Mouse (Mus musculus): ENCODE measurements around the gene Cdcp2. TPM values are rescaled to one million over a fixed set of nuclear protein-coding genes. Genes with fewer than 3 reads are reported as not detected.
A peak's percentile ranks its signal among the peaks of the same experiment; 100 is the strongest.

The Cdcp2 gene
- polyA plus RNA-seq, 1 experiment from 2014 or later: 0.11 TPM

- no peak for DNase-seq (ENCODE audit: low spot score)
- Histone ChIP-seq H3K9me3 (ENCODE audit: control insufficient read depth, low read length) (no peaks in the 10 kb centered on the region), H3K27me3 (replicated peaks; ENCODE audit: control insufficient read depth, insufficient read depth, low read length) (no peaks in the 10 kb centered on the region), H3K4me2 (ENCODE audit: low read depth, low read length) (no peak overlapping the region), H3K4me3 (ENCODE audit: low read depth, low read length) (no peak overlapping the region), H3K36me3 (ENCODE audit: control insufficient read depth, insufficient read depth, low read length) (no peaks in the 10 kb centered on the region), H3K4me1 (ENCODE audit: control insufficient read depth, insufficient read depth, low read length) (peaks cover 5% of the 10 kb centered on the region; the same call in 1 of the 2 replicates), H3K27ac (replicated peaks; ENCODE audit: low read depth, low read length) (no peak overlapping the region), H3K9ac (ENCODE audit: low read depth, low read length) (no peak overlapping the region)
- ATAC-seq (ENCODE audit: low read depth): no peak
- 88% methylated on average over 6 of the region's 6 CpGs for WGBS
Measured at GRCm38 (mm10) chr4:107120676-107121075, 24.0 kb downstream of the Cdcp2 start.

- Histone ChIP-seq H3K27ac (replicated peaks; ENCODE audit: low read depth, low read length) (no peak overlapping the region), H3K4me1 (ENCODE audit: control insufficient read depth, insufficient read depth, low read length) (peaks cover 5% of the 10 kb centered on the region; the same call in 1 of the 2 replicates), H3K4me3 (ENCODE audit: low read depth, low read length) (no peak overlapping the region), H3K9me3 (ENCODE audit: control insufficient read depth, low read length) (no peaks in the 10 kb centered on the region), H3K9ac (ENCODE audit: low read depth, low read length) (no peak overlapping the region), H3K36me3 (ENCODE audit: control insufficient read depth, insufficient read depth, low read length) (no peaks in the 10 kb centered on the region), H3K4me2 (ENCODE audit: low read depth, low read length) (no peak overlapping the region), H3K27me3 (replicated peaks; ENCODE audit: control insufficient read depth, insufficient read depth, low read length) (no peaks in the 10 kb centered on the region)
- DNase-seq (ENCODE audit: low spot score) (peak; percentile 58), ATAC-seq (ENCODE audit: low read depth) (no peak)
- WGBS: 44% methylated on average over 12 of the region's 12 CpGs
Measured at GRCm38 (mm10) chr4:107121165-107121943, 24.7 kb downstream of the Cdcp2 start.

- DNase-seq (ENCODE audit: low spot score) (no peak), ATAC-seq (ENCODE audit: low read depth) (no peak)
- peaks cover 9% of the 10 kb centered on the region; the same call in 1 of the 2 replicates for H3K4me1 ChIP-seq (ENCODE audit: control insufficient read depth, insufficient read depth, low read length)
- H3K36me3 ChIP-seq (ENCODE audit: control insufficient read depth, insufficient read depth, low read length): no peaks in the 10 kb centered on the region
- no peaks in the 10 kb centered on the region for H3K9me3 ChIP-seq (ENCODE audit: control insufficient read depth, low read length)
- no peak overlapping the region for H3K4me3 ChIP-seq (ENCODE audit: low read depth, low read length)
- H3K27me3 ChIP-seq (replicated peaks; ENCODE audit: control insufficient read depth, insufficient read depth, low read length): no peaks in the 10 kb centered on the region; the same call in 1 of the 2 replicates
- no peak overlapping the region for H3K9ac ChIP-seq (ENCODE audit: low read depth, low read length)
- H3K4me2 ChIP-seq (ENCODE audit: low read depth, low read length): no peak overlapping the region
- 51% methylated on average over 7 of the region's 7 CpGs for WGBS
- no peak overlapping the region for H3K27ac ChIP-seq (replicated peaks; ENCODE audit: low read depth, low read length)
Measured at GRCm38 (mm10) chr4:107124376-107124775, 27.7 kb downstream of the Cdcp2 start.

- H3K27ac ChIP-seq (replicated peaks; ENCODE audit: low read depth, low read length): no peak overlapping the region
- H3K27me3 ChIP-seq (replicated peaks; ENCODE audit: control insufficient read depth, insufficient read depth, low read length): no peaks in the 10 kb centered on the region; the same call in 1 of the 2 replicates
- no peaks in the 10 kb centered on the region for H3K9me3 ChIP-seq (ENCODE audit: control insufficient read depth, low read length)
- 55% methylated on average over 5 of the region's 5 CpGs for WGBS
- H3K4me3 ChIP-seq (ENCODE audit: low read depth, low read length): no peak overlapping the region
- no peak overlapping the region for H3K4me2 ChIP-seq (ENCODE audit: low read depth, low read length)
- ATAC-seq (ENCODE audit: low read depth) (no peak), DNase-seq (ENCODE audit: low spot score) (no peak)
- H3K9ac ChIP-seq (ENCODE audit: low read depth, low read length): no peak overlapping the region
- H3K4me1 ChIP-seq (ENCODE audit: control insufficient read depth, insufficient read depth, low read length): peaks cover 9% of the 10 kb centered on the region; the same call in 1 of the 2 replicates
- H3K36me3 ChIP-seq (ENCODE audit: control insufficient read depth, insufficient read depth, low read length): no peaks in the 10 kb centered on the region
Measured at GRCm38 (mm10) chr4:107125101-107125500, 28.4 kb downstream of the Cdcp2 start.

GRCm38 (mm10) chr4:107126389-107126788 is 29.7 kb downstream of the Cdcp2 start:
- Histone ChIP-seq H3K27ac (replicated peaks; ENCODE audit: low read depth, low read length) (no peak overlapping the region), H3K9me3 (ENCODE audit: control insufficient read depth, low read length) (no peaks in the 10 kb centered on the region), H3K4me1 (ENCODE audit: control insufficient read depth, insufficient read depth, low read length) (peaks cover 13% of the 10 kb centered on the region; the same call in 1 of the 2 replicates), H3K4me2 (ENCODE audit: low read depth, low read length) (no peak overlapping the region), H3K27me3 (replicated peaks; ENCODE audit: control insufficient read depth, insufficient read depth, low read length) (no peaks in the 10 kb centered on the region; the same call in 1 of the 2 replicates), H3K36me3 (ENCODE audit: control insufficient read depth, insufficient read depth, low read length) (no peaks in the 10 kb centered on the region), H3K4me3 (ENCODE audit: low read depth, low read length) (no peak overlapping the region), H3K9ac (ENCODE audit: low read depth, low read length) (no peak overlapping the region)
- DNase-seq (ENCODE audit: low spot score) (no peak), ATAC-seq (ENCODE audit: low read depth) (no peak)
- WGBS: 42% methylated on average over 10 of the region's 10 CpGs

- no peak overlapping the region for H3K4me3 ChIP-seq (ENCODE audit: low read depth, low read length)
- no peaks in the 10 kb centered on the region for H3K36me3 ChIP-seq (ENCODE audit: control insufficient read depth, insufficient read depth, low read length)
- H3K9me3 ChIP-seq (ENCODE audit: control insufficient read depth, low read length): no peaks in the 10 kb centered on the region
- DNase-seq (ENCODE audit: low spot score) (peak; percentile 57), ATAC-seq (ENCODE audit: low read depth) (no peak; the same call in 1 of the 2 replicates)
- H3K4me1 ChIP-seq (ENCODE audit: control insufficient read depth, insufficient read depth, low read length): 0 out of 2 replicates have a peak, but pooled peaks cover 11% of the 10 kb centered on the region
- H3K27me3 ChIP-seq (replicated peaks; ENCODE audit: control insufficient read depth, insufficient read depth, low read length): no peaks in the 10 kb centered on the region; the same call in 1 of the 2 replicates
- no peak overlapping the region for H3K9ac ChIP-seq (ENCODE audit: low read depth, low read length)
- H3K4me2 ChIP-seq (ENCODE audit: low read depth, low read length): no peak overlapping the region
- H3K27ac ChIP-seq (replicated peaks; ENCODE audit: low read depth, low read length): no peak overlapping the region; the same call in 1 of the 2 replicates
- WGBS: 43% methylated on average over 13 of the region's 13 CpGs
Measured at GRCm38 (mm10) chr4:107126891-107127524, 30.3 kb downstream of the Cdcp2 start.

GRCm38 (mm10) chr4:107127901-107128669 is 31.4 kb downstream of the Cdcp2 start:
- peak; percentile 82 for ATAC-seq (ENCODE audit: low read depth)
- H3K4me3 ChIP-seq (ENCODE audit: low read depth, low read length): no peak overlapping the region
- 0 out of 2 replicates have a peak, but pooled peaks cover 11% of the 10 kb centered on the region for H3K4me1 ChIP-seq (ENCODE audit: control insufficient read depth, insufficient read depth, low read length)
- no peaks in the 10 kb centered on the region for H3K36me3 ChIP-seq (ENCODE audit: control insufficient read depth, insufficient read depth, low read length)
- WGBS: 20% methylated on average over 13 of the region's 13 CpGs
- H3K27me3 ChIP-seq (replicated peaks; ENCODE audit: control insufficient read depth, insufficient read depth, low read length): no peaks in the 10 kb centered on the region; the same call in 1 of the 2 replicates
- H3K4me2 ChIP-seq (ENCODE audit: low read depth, low read length): no peak overlapping the region
- H3K27ac ChIP-seq (replicated peaks; ENCODE audit: low read depth, low read length): no peak overlapping the region
- no peaks in the 10 kb centered on the region for H3K9me3 ChIP-seq (ENCODE audit: control insufficient read depth, low read length)
- peak; percentile 78 for DNase-seq (ENCODE audit: low spot score)
- no peak overlapping the region for H3K9ac ChIP-seq (ENCODE audit: low read depth, low read length)

GRCm38 (mm10) chr4:107129373-107129772 is 32.7 kb downstream of the Cdcp2 start:
- Histone ChIP-seq H3K27ac (replicated peaks; ENCODE audit: low read depth, low read length) (no peak overlapping the region), H3K9me3 (ENCODE audit: control insufficient read depth, low read length) (no peaks in the 10 kb centered on the region), H3K4me1 (ENCODE audit: control insufficient read depth, insufficient read depth, low read length) (0 out of 2 replicates have a peak, but pooled peaks cover 11% of the 10 kb centered on the region), H3K36me3 (ENCODE audit: control insufficient read depth, insufficient read depth, low read length) (no peaks in the 10 kb centered on the region), H3K9ac (ENCODE audit: low read depth, low read length) (no peak overlapping the region), H3K27me3 (replicated peaks; ENCODE audit: control insufficient read depth, insufficient read depth, low read length) (no peaks in the 10 kb centered on the region; the same call in 1 of the 2 replicates), H3K4me3 (ENCODE audit: low read depth, low read length) (no peak overlapping the region), H3K4me2 (ENCODE audit: low read depth, low read length) (no peak overlapping the region)
- ATAC-seq (ENCODE audit: low read depth) (no peak), DNase-seq (ENCODE audit: low spot score) (no peak)
- WGBS: 79% methylated on average over 8 of the region's 8 CpGs
